Mouse (Mus musculus): ENCODE data around the gene Gm45261. TPM values are rescaled to one million over a fixed set of nuclear protein-coding genes. Genes with fewer than 3 reads are reported as not detected.

The Gm45261 gene
- polyA plus RNA-seq, 1 experiment from 2014 or later, result not detected

DNA sequence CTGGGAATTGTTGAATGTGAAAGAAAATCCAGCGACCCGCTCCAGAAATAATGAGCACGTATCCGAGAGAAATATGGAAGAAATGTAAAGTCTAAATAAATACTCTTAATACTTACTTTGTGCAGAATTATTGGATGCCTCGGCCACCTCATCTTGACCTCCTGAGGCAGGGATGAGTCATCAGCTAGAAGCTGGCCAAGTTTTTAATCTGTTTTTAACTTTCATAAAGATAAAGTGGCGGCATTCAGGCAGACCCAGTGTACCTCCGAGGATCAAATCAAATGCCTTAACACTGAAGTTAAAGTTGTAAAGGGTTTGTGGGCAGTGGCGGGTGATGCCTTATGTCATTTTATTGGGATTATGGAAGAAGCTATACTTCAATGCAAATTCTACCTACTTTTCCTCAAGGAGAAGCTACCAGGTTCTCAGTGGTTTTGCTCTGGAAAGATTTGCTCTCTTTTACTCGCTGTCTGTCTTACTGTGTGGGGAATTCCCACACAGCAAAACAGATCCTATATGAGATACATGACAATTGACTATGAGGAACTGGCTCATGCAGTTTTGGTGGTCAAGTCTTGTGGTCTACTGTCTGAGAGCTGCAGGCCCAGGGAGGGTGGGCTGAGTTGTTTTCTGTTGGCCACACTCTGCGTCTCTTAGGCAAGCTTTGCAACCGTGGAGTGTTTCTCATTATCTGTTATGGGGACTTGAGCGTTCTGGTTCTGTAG is 42.8 kb downstream of the Gm45261 start:
- Histone ChIP-seq H3K27me3 (replicated peaks; ENCODE audit: control insufficient read depth, insufficient read depth, low read length) (peaks cover 19% of the 10 kb centered on the region), H3K9ac (replicated peaks; ENCODE audit: low read depth, low read length) (no peak overlapping the region), H3K9me3 (ENCODE audit: control insufficient read depth, low read length) (no peaks in the 10 kb centered on the region), H3K4me1 (replicated peaks; ENCODE audit: control insufficient read depth, insufficient read depth, low read length) (no peaks in the 10 kb centered on the region), H3K4me2 (ENCODE audit: low read length) (no peak overlapping the region), H3K36me3 (ENCODE audit: control insufficient read depth, insufficient read depth) (no peaks in the 10 kb centered on the region), H3K27ac (ENCODE audit: low read length) (no peak overlapping the region), H3K4me3 (replicated peaks; ENCODE audit: low read length) (no peak overlapping the region)
- 92% methylated on average over 12 of the region's 12 CpGs for WGBS
- no peak for ATAC-seq

DNA sequence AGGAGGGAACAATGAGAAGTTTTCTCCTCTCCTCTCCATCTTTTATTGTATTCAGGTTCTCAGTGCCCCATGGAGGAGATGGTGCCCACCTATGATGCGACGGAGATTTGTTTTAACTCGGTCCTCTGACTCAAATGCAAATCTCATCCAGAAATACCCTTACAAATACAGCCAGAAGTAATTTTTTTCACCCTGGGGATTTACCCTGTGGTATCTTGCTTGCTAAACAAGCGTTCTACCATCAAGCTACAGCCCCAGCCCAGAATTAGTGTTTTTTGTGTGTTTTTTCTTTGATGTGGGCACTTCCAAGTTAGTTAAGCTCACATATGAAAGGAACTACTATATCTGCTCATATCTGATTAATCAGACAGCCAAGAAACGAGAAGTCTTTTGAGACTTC is 44.9 kb downstream of the Gm45261 start:
- H3K4me1 ChIP-seq (replicated peaks; ENCODE audit: control insufficient read depth, insufficient read depth, low read length), result no peaks in the 10 kb centered on the region
- H3K4me2 ChIP-seq (ENCODE audit: low read length), result no peak overlapping the region
- H3K9ac ChIP-seq (replicated peaks; ENCODE audit: low read depth, low read length), result no peak overlapping the region
- no peak overlapping the region for H3K4me3 ChIP-seq (replicated peaks; ENCODE audit: low read length)
- H3K27me3 ChIP-seq (replicated peaks; ENCODE audit: control insufficient read depth, insufficient read depth, low read length), result peaks cover 26% of the 10 kb centered on the region
- no peaks in the 10 kb centered on the region for H3K36me3 ChIP-seq (ENCODE audit: control insufficient read depth, insufficient read depth)
- no peak overlapping the region for H3K27ac ChIP-seq (ENCODE audit: low read length)
- no peaks in the 10 kb centered on the region for H3K9me3 ChIP-seq (ENCODE audit: control insufficient read depth, low read length)
- ATAC-seq, result no peak
- WGBS, result 48% methylated on average over 5 of the region's 5 CpGs

DNA sequence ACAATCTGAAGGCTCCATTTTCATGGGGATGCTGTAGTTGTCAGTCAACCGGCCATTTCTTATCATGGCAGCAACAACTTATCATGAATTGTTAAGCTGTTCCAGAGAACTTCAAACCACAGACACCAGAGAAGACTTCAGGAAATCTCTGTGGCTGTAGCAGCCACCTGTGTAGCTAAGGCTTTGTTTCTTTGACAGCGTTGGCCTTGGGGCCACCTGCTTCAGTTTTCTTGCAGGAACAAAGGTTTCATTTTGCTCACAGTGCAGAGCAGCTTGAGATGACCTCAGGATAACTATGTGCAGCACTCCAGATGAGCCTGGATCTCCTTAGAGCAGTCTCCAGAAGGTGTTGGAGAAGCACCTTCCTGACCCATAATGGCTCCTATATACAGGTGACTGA is 48.7 kb downstream of the Gm45261 start:
- Histone ChIP-seq H3K36me3 (ENCODE audit: control insufficient read depth, insufficient read depth) (no peaks in the 10 kb centered on the region), H3K9ac (replicated peaks; ENCODE audit: low read depth, low read length) (no peak overlapping the region), H3K27me3 (replicated peaks; ENCODE audit: control insufficient read depth, insufficient read depth, low read length) (peaks cover 26% of the 10 kb centered on the region), H3K9me3 (ENCODE audit: control insufficient read depth, low read length) (no peaks in the 10 kb centered on the region), H3K4me3 (replicated peaks; ENCODE audit: low read length) (no peak overlapping the region), H3K27ac (ENCODE audit: low read length) (no peak overlapping the region), H3K4me1 (replicated peaks; ENCODE audit: control insufficient read depth, insufficient read depth, low read length) (no peaks in the 10 kb centered on the region), H3K4me2 (ENCODE audit: low read length) (no peak overlapping the region)
- ATAC-seq, result no peak
- 78% methylated on average over 2 of the region's 2 CpGs for WGBS

DNA sequence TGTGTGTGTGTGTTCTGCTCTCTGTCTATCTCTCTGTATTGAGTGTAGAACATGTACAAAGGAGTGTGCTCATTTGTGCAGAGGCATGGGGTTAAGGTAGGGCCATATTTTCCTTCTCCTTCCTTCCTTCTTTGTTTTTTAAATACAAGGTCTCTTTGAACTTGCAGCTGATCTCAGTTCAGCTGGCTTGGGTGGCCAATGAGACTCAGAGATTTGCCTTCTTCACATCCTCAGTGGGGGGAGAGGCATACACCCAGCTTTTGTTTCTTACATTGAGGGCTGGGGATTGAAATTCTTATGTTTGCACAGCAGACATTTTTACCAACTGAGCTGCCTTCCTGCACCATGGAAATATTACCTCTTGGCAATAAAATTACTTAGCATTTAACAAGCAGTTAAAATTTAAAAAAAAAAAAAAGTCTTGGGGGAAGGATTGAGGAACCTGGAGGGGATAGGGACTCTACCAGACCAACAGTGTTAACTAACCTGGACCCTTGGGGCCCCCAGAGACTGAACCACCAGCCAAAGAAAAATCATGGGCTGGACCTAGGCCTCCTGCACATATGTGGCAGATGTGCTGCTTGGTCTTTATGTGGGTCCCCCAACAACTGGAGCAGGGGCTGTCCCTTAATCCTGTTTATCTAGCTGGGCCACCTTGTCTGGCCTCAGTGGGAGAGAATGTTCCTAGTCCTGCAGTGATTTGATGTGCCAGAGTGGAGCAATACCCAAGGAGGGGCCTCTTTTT is 50.8 kb downstream of the Gm45261 start:
- Histone ChIP-seq H3K4me2 (ENCODE audit: low read length) (no peak overlapping the region), H3K36me3 (ENCODE audit: control insufficient read depth, insufficient read depth) (no peaks in the 10 kb centered on the region), H3K9me3 (ENCODE audit: control insufficient read depth, low read length) (no peaks in the 10 kb centered on the region), H3K9ac (replicated peaks; ENCODE audit: low read depth, low read length) (no peak overlapping the region), H3K4me3 (replicated peaks; ENCODE audit: low read length) (no peak overlapping the region), H3K4me1 (replicated peaks; ENCODE audit: control insufficient read depth, insufficient read depth, low read length) (no peaks in the 10 kb centered on the region), H3K27me3 (replicated peaks; ENCODE audit: control insufficient read depth, insufficient read depth, low read length) (peaks cover 23% of the 10 kb centered on the region; the same call in 1 of the 2 replicates), H3K27ac (ENCODE audit: low read length) (no peak overlapping the region)
- no peak for ATAC-seq

DNA sequence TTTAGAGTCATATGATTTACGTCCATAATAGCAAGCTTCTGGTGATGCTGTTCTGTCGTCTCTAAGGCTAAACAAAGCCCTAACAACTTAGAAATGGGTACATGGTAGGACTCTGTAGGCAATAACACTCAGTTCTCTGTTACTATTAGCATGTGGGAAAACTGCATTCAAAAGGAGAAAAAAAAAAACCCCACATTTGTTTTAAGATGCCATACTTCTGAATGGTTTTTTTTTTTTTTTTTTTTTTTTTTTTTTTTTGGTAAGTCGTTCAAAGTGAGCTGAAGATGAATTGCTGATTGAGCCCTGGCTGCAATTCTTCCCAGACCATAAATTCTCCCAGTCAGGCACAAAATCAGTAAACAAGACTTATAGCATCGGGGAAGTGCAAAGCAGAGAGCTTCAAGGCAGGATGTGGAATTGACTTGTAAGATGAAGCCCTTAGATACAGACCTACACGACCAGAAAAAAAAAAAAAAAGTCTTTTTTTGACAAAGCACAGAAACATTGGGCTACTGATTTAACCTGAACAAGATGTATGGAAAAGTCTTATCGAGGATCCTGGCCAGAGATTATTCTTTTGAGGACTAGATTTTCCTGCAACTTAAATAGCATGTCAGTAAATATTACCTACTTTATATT is 51.7 kb downstream of the Gm45261 start:
- H3K9me3 ChIP-seq (ENCODE audit: control insufficient read depth, low read length), result no peaks in the 10 kb centered on the region
- H3K36me3 ChIP-seq (ENCODE audit: control insufficient read depth, insufficient read depth), result no peaks in the 10 kb centered on the region
- H3K27me3 ChIP-seq (replicated peaks; ENCODE audit: control insufficient read depth, insufficient read depth, low read length), result peaks cover 21% of the 10 kb centered on the region; the same call in 1 of the 2 replicates
- H3K4me3 ChIP-seq (replicated peaks; ENCODE audit: low read length), result no peak overlapping the region
- H3K4me1 ChIP-seq (replicated peaks; ENCODE audit: control insufficient read depth, insufficient read depth, low read length), result no peaks in the 10 kb centered on the region
- 43% methylated on average over 6 of the region's 6 CpGs for WGBS
- ATAC-seq, result no peak
- no peak overlapping the region for H3K4me2 ChIP-seq (ENCODE audit: low read length)
- no peak overlapping the region for H3K9ac ChIP-seq (replicated peaks; ENCODE audit: low read depth, low read length)
- no peak overlapping the region for H3K27ac ChIP-seq (ENCODE audit: low read length)

DNA sequence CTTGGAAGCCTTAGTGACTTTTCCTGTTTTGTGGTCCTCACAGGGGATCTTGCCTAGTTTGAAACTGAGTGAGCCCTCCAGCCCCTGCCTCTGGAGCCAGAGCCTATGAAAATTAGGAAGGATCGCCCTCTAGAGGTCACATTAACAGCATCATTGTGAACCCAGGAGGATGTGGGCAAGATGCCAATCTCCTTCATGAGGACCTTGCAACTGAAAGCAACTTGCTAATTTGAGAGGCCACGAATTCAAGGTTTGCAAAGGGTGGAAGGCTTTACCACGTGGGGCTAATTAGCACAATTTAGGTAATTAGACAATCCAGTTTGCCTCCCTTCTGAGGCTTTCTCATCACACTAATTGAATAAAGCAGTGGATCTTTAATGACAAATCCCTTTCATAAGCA is 52.7 kb downstream of the Gm45261 start:
- Histone ChIP-seq H3K4me1 (replicated peaks; ENCODE audit: control insufficient read depth, insufficient read depth, low read length) (no peaks in the 10 kb centered on the region), H3K9ac (replicated peaks; ENCODE audit: low read depth, low read length) (no peak overlapping the region), H3K9me3 (ENCODE audit: control insufficient read depth, low read length) (no peaks in the 10 kb centered on the region), H3K4me2 (ENCODE audit: low read length) (no peak overlapping the region), H3K36me3 (ENCODE audit: control insufficient read depth, insufficient read depth) (no peaks in the 10 kb centered on the region), H3K4me3 (replicated peaks; ENCODE audit: low read length) (no peak overlapping the region), H3K27me3 (replicated peaks; ENCODE audit: control insufficient read depth, insufficient read depth, low read length) (peaks cover 16% of the 10 kb centered on the region; the same call in 1 of the 2 replicates), H3K27ac (ENCODE audit: low read length) (no peak overlapping the region)
- WGBS, result 0% methylated on average over 3 of the region's 3 CpGs
- peak; percentile 87 for ATAC-seq

DNA sequence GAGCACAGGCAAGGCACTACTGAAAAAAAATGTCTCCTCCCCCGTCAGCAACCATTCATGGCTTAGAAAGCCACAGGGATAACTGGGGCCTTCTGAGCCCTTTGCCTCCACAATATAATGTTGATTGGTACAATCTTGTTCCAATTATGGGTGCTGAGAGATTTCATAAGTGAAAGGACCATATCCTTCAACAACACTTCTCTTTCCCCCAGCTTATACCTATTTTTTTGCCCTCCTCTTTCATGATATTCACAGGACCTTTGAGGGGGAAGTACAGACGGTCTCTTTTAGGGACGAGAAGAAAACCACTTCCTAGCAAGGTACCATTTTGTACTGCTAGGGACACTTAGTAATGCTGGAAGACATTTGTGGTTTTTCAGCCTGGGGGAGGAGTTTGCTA is 57.1 kb downstream of the Gm45261 start:
- Histone ChIP-seq H3K9ac (replicated peaks; ENCODE audit: low read depth, low read length) (no peak overlapping the region), H3K4me1 (replicated peaks; ENCODE audit: control insufficient read depth, insufficient read depth, low read length) (no peaks in the 10 kb centered on the region), H3K27me3 (replicated peaks; ENCODE audit: control insufficient read depth, insufficient read depth, low read length) (no peaks in the 10 kb centered on the region), H3K9me3 (ENCODE audit: control insufficient read depth, low read length) (no peaks in the 10 kb centered on the region), H3K4me3 (replicated peaks; ENCODE audit: low read length) (no peak overlapping the region), H3K27ac (ENCODE audit: low read length) (no peak overlapping the region), H3K36me3 (ENCODE audit: control insufficient read depth, insufficient read depth) (no peaks in the 10 kb centered on the region), H3K4me2 (ENCODE audit: low read length) (no peak overlapping the region)
- no peak for ATAC-seq
- WGBS, result 72% methylated on average over 3 of the region's 3 CpGs

DNA sequence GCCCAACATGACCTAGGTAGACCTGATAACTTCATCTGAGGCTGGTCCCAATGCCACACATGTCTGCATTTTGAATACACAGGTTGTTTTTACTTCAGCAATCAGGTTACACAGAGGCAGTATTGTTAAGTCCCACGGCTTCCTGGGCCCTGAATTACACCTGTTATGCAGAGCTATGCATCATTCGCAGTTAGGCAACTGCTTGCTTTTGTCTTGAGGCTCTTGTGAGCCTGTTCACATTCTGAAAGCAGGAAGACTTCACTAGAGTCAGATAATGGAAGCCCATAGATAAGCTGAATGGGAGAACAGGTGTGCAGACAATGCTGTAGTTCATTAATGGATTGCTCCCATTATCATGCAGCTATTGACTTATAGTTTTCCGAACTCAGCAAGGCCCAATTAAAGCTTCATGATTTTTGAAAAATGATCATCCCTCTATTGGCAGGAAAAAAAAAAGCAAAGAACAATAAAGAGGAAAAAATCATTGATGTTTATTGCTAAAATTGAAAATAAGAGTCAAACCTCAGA is 57.8 kb downstream of the Gm45261 start:
- H3K4me1 ChIP-seq (replicated peaks; ENCODE audit: control insufficient read depth, insufficient read depth, low read length), result no peaks in the 10 kb centered on the region
- no peak overlapping the region for H3K4me3 ChIP-seq (replicated peaks; ENCODE audit: low read length)
- ATAC-seq, result no peak
- 39% methylated on average over 3 of the region's 3 CpGs for WGBS
- H3K9ac ChIP-seq (replicated peaks; ENCODE audit: low read depth, low read length), result no peak overlapping the region
- H3K36me3 ChIP-seq (ENCODE audit: control insufficient read depth, insufficient read depth), result no peaks in the 10 kb centered on the region
- no peaks in the 10 kb centered on the region for H3K9me3 ChIP-seq (ENCODE audit: control insufficient read depth, low read length)
- no peak overlapping the region for H3K4me2 ChIP-seq (ENCODE audit: low read length)
- no peak overlapping the region for H3K27ac ChIP-seq (ENCODE audit: low read length)
- no peaks in the 10 kb centered on the region for H3K27me3 ChIP-seq (replicated peaks; ENCODE audit: control insufficient read depth, insufficient read depth, low read length)

DNA sequence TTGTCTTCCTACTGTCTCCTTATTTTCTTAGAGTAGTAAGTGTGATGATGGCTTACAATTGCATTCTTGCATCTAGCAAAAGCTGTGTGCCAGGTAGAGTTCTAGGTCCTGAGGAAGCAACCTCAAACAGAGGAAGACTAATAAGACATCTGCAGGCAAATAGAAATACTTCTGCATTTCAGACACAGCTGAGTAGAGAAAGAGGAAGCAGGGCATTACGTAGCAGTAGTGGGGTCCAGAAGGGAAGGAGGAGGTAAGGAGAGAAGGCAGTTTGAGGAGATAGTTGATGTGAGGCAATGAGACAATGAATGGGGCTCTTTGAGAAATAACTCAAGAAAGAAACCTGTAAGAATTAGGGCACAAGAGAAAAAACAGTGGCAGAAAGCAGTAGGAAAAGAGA is 59.3 kb downstream of the Gm45261 start:
- Histone ChIP-seq H3K4me2 (ENCODE audit: low read length) (no peak overlapping the region), H3K4me1 (replicated peaks; ENCODE audit: control insufficient read depth, insufficient read depth, low read length) (no peaks in the 10 kb centered on the region), H3K9me3 (ENCODE audit: control insufficient read depth, low read length) (no peaks in the 10 kb centered on the region), H3K27me3 (replicated peaks; ENCODE audit: control insufficient read depth, insufficient read depth, low read length) (no peaks in the 10 kb centered on the region), H3K36me3 (ENCODE audit: control insufficient read depth, insufficient read depth) (no peaks in the 10 kb centered on the region), H3K9ac (replicated peaks; ENCODE audit: low read depth, low read length) (no peak overlapping the region), H3K27ac (ENCODE audit: low read length) (no peak overlapping the region), H3K4me3 (replicated peaks; ENCODE audit: low read length) (no peak overlapping the region)
- no peak for ATAC-seq
- WGBS, result 90% methylated on average over 1 of the region's 1 CpGs

All from forebrain, embryonic 16.5 days (tissue).